Mouse (Mus musculus) liver, postnatal 0 days (tissue): ENCODE measurements around the gene Dnajc28.

ENCODE experiments used
- CTCF ChIP-seq: sonication (generic); IDR thresholded peaks from 2 replicates; pipeline ENCODE4 v1.5.1; 2016; ENCODE audit warnings: antibody characterized with exemption, low read depth
- EP300 ChIP-seq: IDR thresholded peaks from 2 replicates; pipeline ENCODE4 v1.6.1; 2016; ENCODE audit warnings: antibody characterized with exemption, low read depth, mild to moderate bottlenecking

DNA sequence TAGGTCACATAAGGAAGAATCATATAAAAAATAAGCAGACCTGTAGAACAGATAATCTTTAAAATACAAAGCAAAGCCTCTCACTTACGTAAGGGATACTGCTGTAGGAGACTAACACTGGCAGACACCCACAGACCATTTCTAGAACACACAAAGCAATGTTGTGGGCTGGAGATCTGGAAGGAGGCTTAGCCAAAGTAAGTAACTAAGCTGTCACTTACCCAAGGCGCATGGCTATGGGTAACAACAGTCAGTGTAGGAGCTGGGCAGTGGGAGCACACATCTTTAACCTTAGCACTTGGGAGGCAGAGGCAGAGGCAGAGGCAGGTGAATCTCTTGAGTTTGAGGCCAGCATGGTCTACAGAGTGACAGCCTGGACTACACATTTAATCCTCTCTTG, 20.8 kb upstream of the Dnajc28 start:
- no peak for TF ChIP-seq CTCF
- no peak for TF ChIP-seq EP300
